Mouse (Mus musculus) cerebellum, adult 2 months (tissue): ENCODE results near the gene Dock1.

Experiments used
- CTCF ChIP-seq: fragments of 200-500 bp; IDR thresholded peaks from 2 replicates; pipeline ENCODE4 v1.5.1; 2011; ENCODE audit warnings: low read depth, mild to moderate bottlenecking, control low read depth, low read length, moderate library complexity, borderline replicate concordance; ENCODE audit not compliant: insufficient read depth
- POLR2A ChIP-seq: fragments of 200-500 bp; IDR thresholded peaks from 2 replicates; pipeline ENCODE4 v1.6.1; 2011; ENCODE audit warnings: low read length, control low read depth, borderline replicate concordance; ENCODE audit not compliant: insufficient read depth

DNA sequence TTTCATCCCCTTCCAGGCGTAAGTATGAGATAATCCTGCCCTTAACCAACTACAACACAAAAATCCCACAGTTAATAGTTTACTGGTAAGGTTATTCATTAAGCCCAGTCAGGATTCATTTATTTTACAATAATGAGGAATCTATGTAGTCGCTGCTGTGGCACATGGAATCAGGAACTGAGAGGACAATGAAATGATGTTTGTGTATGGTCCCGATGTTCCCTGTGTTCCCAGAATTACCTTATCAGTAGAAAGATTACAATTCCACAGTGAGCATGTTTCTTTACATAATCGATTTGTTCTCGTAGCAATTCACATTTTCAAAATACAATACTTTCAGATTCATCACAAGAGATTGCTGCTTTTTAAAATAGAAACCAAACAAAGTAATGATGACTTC, 83.0 kb downstream of the Dock1 start:
- no peak for TF ChIP-seq CTCF
- no peak for TF ChIP-seq POLR2A
